Mouse (Mus musculus): ENCODE measurements around the gene Bcr.
A peak's percentile ranks its signal among the peaks of the same experiment; 100 is the strongest.

Bcr gene

GRCm38 (mm10) chr10:75058336-75058735 lies 2.1 kb upstream of the Bcr start:
- no peak for DNase-seq (ENCODE audit: low spot score)

GRCm38 (mm10) chr10:75058761-75059395 lies 1.5 kb upstream of the Bcr start:
- DNase-seq (ENCODE audit: low spot score), result no peak

GRCm38 (mm10) chr10:75059396-75059795 lies 996 bp upstream of the Bcr start:
- DNase-seq (ENCODE audit: low spot score), result peak; percentile 85

- DNase-seq (ENCODE audit: low spot score), result no peak
These were observed 447 bp downstream of the Bcr start for GRCm38 (mm10) chr10:75060843-75061235.

- DNase-seq (ENCODE audit: low spot score), result no peak
These were observed 1.2 kb downstream of the Bcr start for GRCm38 (mm10) chr10:75061341-75062188.

- DNase-seq (ENCODE audit: low spot score), result no peak
These were observed 1.8 kb downstream of the Bcr start for GRCm38 (mm10) chr10:75062189-75062561.

GRCm38 (mm10) chr10:75062621-75063020 lies 2.2 kb downstream of the Bcr start:
- DNase-seq (ENCODE audit: low spot score), result no peak

- no peak for DNase-seq (ENCODE audit: low spot score)
These were observed 3.0 kb downstream of the Bcr start for GRCm38 (mm10) chr10:75063301-75063965.

- DNase-seq (ENCODE audit: low spot score), result no peak
These were observed 5.3 kb downstream of the Bcr start for GRCm38 (mm10) chr10:75065691-75066090.

- no peak for DNase-seq (ENCODE audit: low spot score)
These were observed 7.1 kb downstream of the Bcr start for GRCm38 (mm10) chr10:75067446-75067845.

- no peak for DNase-seq (ENCODE audit: low spot score)
These were observed 7.7 kb downstream of the Bcr start for GRCm38 (mm10) chr10:75068086-75068485.

- DNase-seq (ENCODE audit: low spot score), result no peak
These were observed 8.4 kb downstream of the Bcr start for GRCm38 (mm10) chr10:75068624-75069328.

GRCm38 (mm10) chr10:75070281-75070976 lies 10.0 kb downstream of the Bcr start:
- DNase-seq (ENCODE audit: low spot score), result no peak

GRCm38 (mm10) chr10:75075665-75076064 lies 15.3 kb downstream of the Bcr start:
- DNase-seq (ENCODE audit: low spot score), result no peak

GRCm38 (mm10) chr10:75078174-75079128 lies 18.1 kb downstream of the Bcr start:
- DNase-seq (ENCODE audit: low spot score), result no peak

GRCm38 (mm10) chr10:75085330-75085729 lies 24.9 kb downstream of the Bcr start:
- no peak for DNase-seq (ENCODE audit: low spot score)

GRCm38 (mm10) chr10:75088471-75088870 lies 28.1 kb downstream of the Bcr start:
- DNase-seq (ENCODE audit: low spot score), result no peak

- no peak for DNase-seq (ENCODE audit: low spot score)
These were observed 31.2 kb downstream of the Bcr start for GRCm38 (mm10) chr10:75091478-75092152.

- no peak for DNase-seq (ENCODE audit: low spot score)
These were observed 33.0 kb downstream of the Bcr start for GRCm38 (mm10) chr10:75093252-75093987.

Data from layer of hippocampus, adult 11-12 months (tissue).